Mouse (Mus musculus) myocyte (in vitro differentiated cells): Measurements from ENCODE around the gene Fam43b. TPM values are rescaled to one million over a fixed set of nuclear protein-coding genes. Genes with fewer than 3 reads are reported as not detected.
A peak's percentile ranks its signal among the peaks of the same experiment; 100 is the strongest.

Experiments used
- H3K27me3 ChIP-seq: one replicate; pipeline ENCODE4 v1.6.1; 2011; ENCODE audit not compliant: control insufficient read depth, insufficient read depth, insufficient read length
- H3K36me3 ChIP-seq: one replicate; pipeline ENCODE4 v1.6.1; 2011; ENCODE audit not compliant: control insufficient read depth, insufficient read depth
- H3K4me2 ChIP-seq: one replicate; pipeline ENCODE4 v1.6.1; 2011; ENCODE audit warnings: low read depth, control low read depth
- H3K4me3 ChIP-seq: one replicate; pipeline ENCODE4 v1.5.1; 2011; ENCODE audit warnings: mild to moderate bottlenecking, control low read depth, moderate library complexity
- H3K79me2 ChIP-seq: one replicate; pipeline ENCODE4 v1.6.1; 2011; ENCODE audit not compliant: control insufficient read depth, insufficient read depth
- H3ac ChIP-seq: one replicate; pipeline ENCODE4 v1.6.1; 2011; ENCODE audit not compliant: control insufficient read depth, insufficient read length
- CEBPB ChIP-seq: IDR thresholded peaks from 2 replicates; pipeline ENCODE4 v1.6.1; 2011; ENCODE audit warnings: mild to moderate bottlenecking, moderate library complexity; ENCODE audit not compliant: poor library complexity, insufficient read depth, severe bottlenecking
- E2F4 ChIP-seq: IDR thresholded peaks from one replicate; pipeline ENCODE4 v1.6.1; 2011; ENCODE audit warnings: mild to moderate bottlenecking, control low read depth, moderate library complexity; ENCODE audit not compliant: insufficient read depth
- MAX ChIP-seq: IDR thresholded peaks from one replicate; pipeline ENCODE4 v1.6.1; 2011; ENCODE audit warnings: low read depth, mild to moderate bottlenecking, control low read depth
- MYOD1 ChIP-seq, 3 experiments: IDR thresholded peaks; one replicate each; pipeline ENCODE4 v1.6.1; 2011; ENCODE audit warnings: control low read depth in 2 of 3, low read depth in 2 of 3, mild to moderate bottlenecking in 2 of 3, moderate library complexity in 1 of 3; ENCODE audit not compliant: insufficient read length in 2 of 3, control insufficient read depth in 1 of 3
- MYOG ChIP-seq, 3 experiments: IDR thresholded peaks; one replicate each; pipeline ENCODE4 v1.6.1; 2011; ENCODE audit warnings: control low read depth in 2 of 3, low read depth in 2 of 3, mild to moderate bottlenecking in 2 of 3; ENCODE audit not compliant: insufficient read length in 2 of 3, control insufficient read depth in 1 of 3, insufficient read depth in 1 of 3
- POLR2A ChIP-seq: IDR thresholded peaks from one replicate; pipeline ENCODE4 v1.6.1; 2011; ENCODE audit warnings: low read depth, mild to moderate bottlenecking, control low read depth, moderate library complexity; ENCODE audit not compliant: insufficient read length
- POLR2AphosphoS2 ChIP-seq: IDR thresholded peaks from one replicate; pipeline ENCODE4 v1.6.1; 2011; ENCODE audit warnings: low read depth, control low read depth; ENCODE audit not compliant: insufficient read length
- REST ChIP-seq: IDR thresholded peaks from one replicate; pipeline ENCODE4 v1.6.1; 2011; ENCODE audit warnings: mild to moderate bottlenecking, control low read depth, moderate library complexity; ENCODE audit not compliant: insufficient read depth, insufficient read length
- SRF ChIP-seq: IDR thresholded peaks from one replicate; pipeline ENCODE4 v1.6.1; 2011; ENCODE audit warnings: low read depth; ENCODE audit not compliant: control insufficient read depth, insufficient read length
- TCF12 ChIP-seq: IDR thresholded peaks from one replicate; pipeline ENCODE4 v1.6.1; 2011; ENCODE audit warnings: mild to moderate bottlenecking, control low read depth; ENCODE audit not compliant: poor library complexity, insufficient read depth, severe bottlenecking
- TCF3 ChIP-seq: IDR thresholded peaks from one replicate; pipeline ENCODE4 v1.6.1; 2011; ENCODE audit warnings: low read depth, control low read depth; ENCODE audit not compliant: insufficient read length
- USF1 ChIP-seq: IDR thresholded peaks from one replicate; pipeline ENCODE4 v1.6.1; 2011; ENCODE audit warnings: low read depth, mild to moderate bottlenecking, control low read depth, moderate library complexity
- polyA plus RNA-seq: library from polyadenylated mRNA; unstranded; fragments of >200 nt; fragmentation: generic; extraction: Trizol; gene quantifications from one replicate; pipeline ENCODE4 v1.2.1, GENCODE M21; 2012; ENCODE audit warnings: missing spikeins

Gene Fam43b
- polyA plus RNA-seq, 1 experiment: not detected

DNA sequence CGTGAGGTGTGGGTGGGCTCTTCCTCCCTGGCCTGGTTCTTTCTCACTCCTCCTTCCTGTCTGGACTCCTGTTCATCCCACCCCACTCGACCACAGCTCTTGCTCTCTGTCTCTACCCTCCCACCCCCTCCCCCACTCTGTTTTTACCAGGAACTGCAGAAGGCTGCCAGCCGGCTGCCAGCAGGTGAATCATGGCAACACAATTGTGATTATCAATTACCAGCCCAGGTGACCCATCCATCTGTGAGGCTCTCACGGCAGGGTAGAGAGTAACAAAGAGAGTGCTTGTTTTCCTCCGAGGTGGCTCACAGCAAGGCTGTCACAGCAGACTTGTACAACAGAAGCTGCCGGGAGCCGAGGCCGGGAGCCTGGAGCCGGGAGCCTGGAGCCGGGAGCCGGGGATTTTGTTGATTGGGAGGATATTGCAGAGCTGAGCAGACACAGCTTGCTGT is 34.9 kb downstream of the Fam43b start:
- H3ac ChIP-seq: no peak overlapping the region
- TF ChIP-seq POLR2A: no peak
- no peak for TF ChIP-seq E2F4
- TF ChIP-seq REST: no peak
- no peak for TF ChIP-seq CEBPB
- no peak for TF ChIP-seq TCF12
- no peak for TF ChIP-seq SRF
- H3K36me3 ChIP-seq: no peaks in the 10 kb centered on the region
- no peaks in the 10 kb centered on the region for H3K79me2 ChIP-seq
- no peak overlapping the region for H3K4me2 ChIP-seq
- H3K27me3 ChIP-seq: no peaks in the 10 kb centered on the region
- H3K4me3 ChIP-seq: no peak overlapping the region

- no peaks in the 10 kb centered on the region for H3K27me3 ChIP-seq
- no peak overlapping the region for H3K4me3 ChIP-seq
- H3K79me2 ChIP-seq: no peaks in the 10 kb centered on the region
- TF ChIP-seq MAX: no peak
- TF ChIP-seq MYOG (IDR thresholded peaks at IDR 0.05; ENCODE audit: control insufficient read depth in 1 of 3, insufficient read depth in 1 of 3, insufficient read length in 2 of 3, low read depth in 2 of 3): no peak
- no peak overlapping the region for H3K4me2 ChIP-seq
- H3ac ChIP-seq: no peak overlapping the region
- H3K36me3 ChIP-seq: no peaks in the 10 kb centered on the region
Measured at GRCm38 (mm10) chr4:138358176-138358575, 38.2 kb downstream of the Fam43b start.

GRCm38 (mm10) chr4:138356551-138356950 is 39.8 kb downstream of the Fam43b start:
- H3K79me2 ChIP-seq: no peaks in the 10 kb centered on the region
- TF ChIP-seq MYOG (IDR thresholded peaks at IDR 0.05; ENCODE audit: control insufficient read depth in 1 of 3, insufficient read depth in 1 of 3, insufficient read length in 2 of 3, low read depth in 2 of 3): no peak
- TF ChIP-seq MYOD1 (IDR thresholded peaks at IDR 0.05; ENCODE audit: control insufficient read depth in 1 of 3, insufficient read length in 2 of 3, low read depth in 2 of 3): no peak
- TF ChIP-seq TCF3: no peak
- TF ChIP-seq USF1: no peak
- no peaks in the 10 kb centered on the region for H3K27me3 ChIP-seq
- H3ac ChIP-seq: no peak overlapping the region
- peak overlapping the region; percentile 63 for H3K4me2 ChIP-seq
- H3K36me3 ChIP-seq: no peaks in the 10 kb centered on the region
- no peak overlapping the region for H3K4me3 ChIP-seq

- H3K4me3 ChIP-seq: no peak overlapping the region
- H3K36me3 ChIP-seq: no peaks in the 10 kb centered on the region
- H3ac ChIP-seq: no peak overlapping the region
- peak overlapping the region; percentile 63 for H3K4me2 ChIP-seq
- no peak for TF ChIP-seq SRF
- no peak for TF ChIP-seq MAX
- TF ChIP-seq POLR2A: no peak
- TF ChIP-seq E2F4: no peak
- TF ChIP-seq CEBPB: no peak
- TF ChIP-seq MYOD1 (IDR thresholded peaks at IDR 0.05; ENCODE audit: control insufficient read depth in 1 of 3, insufficient read length in 2 of 3, low read depth in 2 of 3): no peak
- no peak for TF ChIP-seq USF1
- TF ChIP-seq MYOG (IDR thresholded peaks at IDR 0.05; ENCODE audit: control insufficient read depth in 1 of 3, insufficient read depth in 1 of 3, insufficient read length in 2 of 3, low read depth in 2 of 3): no peak
- no peak for TF ChIP-seq TCF3
- no peak for TF ChIP-seq TCF12
- H3K27me3 ChIP-seq: no peaks in the 10 kb centered on the region
- H3K79me2 ChIP-seq: no peaks in the 10 kb centered on the region
Measured at GRCm38 (mm10) chr4:138356141-138356540, 40.2 kb downstream of the Fam43b start.

GRCm38 (mm10) chr4:138355496-138355895 is 40.8 kb downstream of the Fam43b start:
- H3K79me2 ChIP-seq: no peaks in the 10 kb centered on the region
- no peak overlapping the region for H3K4me2 ChIP-seq
- no peak overlapping the region for H3ac ChIP-seq
- no peaks in the 10 kb centered on the region for H3K36me3 ChIP-seq
- no peak overlapping the region for H3K4me3 ChIP-seq
- no peaks in the 10 kb centered on the region for H3K27me3 ChIP-seq
- TF ChIP-seq POLR2AphosphoS2 (no peak), MYOG (IDR thresholded peaks at IDR 0.05; ENCODE audit: control insufficient read depth in 1 of 3, insufficient read depth in 1 of 3, insufficient read length in 2 of 3, low read depth in 2 of 3) (no peak), E2F4 (no peak), CEBPB (no peak), POLR2A (no peak), REST (no peak), TCF12 (no peak), TCF3 (no peak), MYOD1 (IDR thresholded peaks at IDR 0.05; ENCODE audit: control insufficient read depth in 1 of 3, insufficient read length in 2 of 3, low read depth in 2 of 3) (no peak), MAX (no peak), USF1 (no peak), SRF (no peak)
